Mouse (Mus musculus) v-Abl transformed pro-B cells (cell line): ENCODE results near the gene Ptprm.

ENCODE experiments used
- in situ Hi-C, 2 experiments: fragments of 400-800 bp; cut with MboI; formaldehyde crosslinking; loops; one replicate each; pipeline ENCODE4 v1.15.1; 2025; ENCODE audit not compliant: unreplicated experiment in 2 of 2

Ptprm gene

DNA sequence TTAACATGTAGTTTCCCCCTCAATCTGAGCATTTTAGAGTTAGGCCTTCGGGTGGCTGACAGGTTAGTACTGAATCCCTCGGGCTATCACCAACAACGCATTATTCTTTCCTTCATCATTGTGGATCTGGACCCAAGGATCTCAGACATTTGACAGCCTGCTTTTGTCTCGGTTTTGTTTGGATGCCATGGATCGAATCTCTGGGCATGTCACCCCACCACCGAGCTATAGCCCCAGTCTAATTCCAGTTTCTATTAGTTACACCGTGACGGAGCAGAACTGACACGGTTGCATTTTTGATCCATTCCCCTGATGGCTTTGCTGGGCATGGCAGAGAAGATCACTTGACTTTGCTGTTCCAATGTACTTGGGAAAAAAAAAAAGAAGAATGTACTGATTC is 346.1 kb downstream of the Ptprm start:
- in situ Hi-C loops: no loop called here

- in situ Hi-C loops: no loop called here
These were observed 347.4 kb downstream of the Ptprm start for GRCm38 (mm10) chr17:67006740-67007385.

DNA sequence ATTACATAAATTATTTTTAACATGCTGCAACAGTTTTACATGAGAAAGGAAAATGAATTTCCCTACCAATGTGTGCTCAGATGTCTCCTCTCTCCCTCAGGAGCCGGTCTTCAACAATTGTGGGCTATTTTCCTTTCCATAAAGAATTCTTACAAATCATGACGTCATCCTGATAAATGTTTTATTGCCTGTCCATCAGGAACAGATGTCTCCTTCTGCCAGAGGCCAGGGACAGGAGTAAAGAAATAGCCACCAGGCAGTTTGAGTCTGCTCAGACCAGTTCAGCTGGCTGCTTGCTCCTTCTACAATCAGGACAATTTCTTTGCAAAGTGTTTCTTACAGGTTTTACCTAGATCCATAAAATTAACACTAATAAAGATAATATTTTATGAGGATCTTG is 357.4 kb downstream of the Ptprm start:
- in situ Hi-C loops: no loop called here

DNA sequence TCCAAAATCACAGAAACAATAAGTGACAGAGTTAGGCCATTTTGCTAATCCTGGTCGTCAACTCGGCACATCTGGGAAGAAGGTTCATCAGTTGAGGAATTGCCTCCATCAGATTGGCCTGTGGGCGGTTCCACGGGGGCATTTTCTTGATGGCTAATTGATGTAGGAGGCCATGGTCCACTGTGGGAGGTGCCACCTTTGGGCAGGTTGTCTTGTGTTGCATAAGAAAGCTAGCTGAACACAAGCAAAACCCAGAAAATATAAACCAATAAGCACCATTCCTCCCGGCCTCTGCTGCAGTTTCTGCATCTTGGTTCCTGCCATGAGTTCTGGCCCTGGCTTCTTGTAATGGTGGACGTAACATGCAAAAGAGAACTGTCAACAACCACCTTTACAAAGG is 358.2 kb downstream of the Ptprm start:
- in situ Hi-C loops: no loop called here

GRCm38 (mm10) chr17:66991815-66992214 is 362.4 kb downstream of the Ptprm start:
- in situ Hi-C loops: no loop called here

- in situ Hi-C loops: no loop called here
These were observed 363.5 kb downstream of the Ptprm start for GRCm38 (mm10) chr17:66990761-66991160.

DNA sequence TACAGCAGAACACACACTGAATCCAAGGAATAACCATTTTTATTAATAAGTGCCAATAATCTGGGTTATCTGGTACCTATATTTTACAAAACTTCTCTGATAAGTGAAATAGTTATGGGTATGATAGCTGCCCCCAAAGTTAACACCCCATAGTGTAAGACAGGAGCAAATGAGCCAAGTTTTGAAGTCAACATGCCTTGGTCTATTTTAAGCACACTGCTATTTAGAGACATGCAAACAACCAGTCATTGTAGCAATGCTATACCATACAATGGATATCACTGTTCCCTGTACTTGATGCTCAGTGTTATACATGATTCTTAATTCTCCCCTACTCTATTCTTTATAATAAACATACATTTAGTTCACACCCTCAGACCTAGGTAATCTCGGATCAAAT is 366.2 kb downstream of the Ptprm start:
- in situ Hi-C loops: no loop called here

DNA sequence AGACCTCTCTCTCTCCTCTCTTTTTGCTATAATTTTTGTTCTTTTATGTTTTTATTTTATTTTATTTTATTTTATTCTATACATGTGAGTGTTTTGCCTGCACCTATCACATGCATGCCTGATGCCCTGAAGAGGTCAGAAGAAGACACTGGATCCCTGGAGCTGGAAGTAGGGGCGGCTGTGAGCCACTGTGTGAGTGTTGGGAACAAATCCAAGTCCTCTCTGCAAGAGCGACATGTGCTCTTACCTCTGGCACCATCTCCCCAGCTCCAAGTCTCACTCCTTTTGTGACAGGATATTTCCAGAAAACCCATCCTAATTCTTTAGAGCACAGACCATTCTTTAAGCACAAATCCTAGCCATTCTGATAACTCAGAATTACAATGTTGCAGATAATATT is 372.6 kb downstream of the Ptprm start:
- in situ Hi-C loops: no loop called here

- in situ Hi-C loops: no loop called here
These were observed 374.3 kb downstream of the Ptprm start for GRCm38 (mm10) chr17:66979971-66980370.

- in situ Hi-C loops: no loop called here
These were observed 377.8 kb downstream of the Ptprm start for GRCm38 (mm10) chr17:66976490-66976889.

DNA sequence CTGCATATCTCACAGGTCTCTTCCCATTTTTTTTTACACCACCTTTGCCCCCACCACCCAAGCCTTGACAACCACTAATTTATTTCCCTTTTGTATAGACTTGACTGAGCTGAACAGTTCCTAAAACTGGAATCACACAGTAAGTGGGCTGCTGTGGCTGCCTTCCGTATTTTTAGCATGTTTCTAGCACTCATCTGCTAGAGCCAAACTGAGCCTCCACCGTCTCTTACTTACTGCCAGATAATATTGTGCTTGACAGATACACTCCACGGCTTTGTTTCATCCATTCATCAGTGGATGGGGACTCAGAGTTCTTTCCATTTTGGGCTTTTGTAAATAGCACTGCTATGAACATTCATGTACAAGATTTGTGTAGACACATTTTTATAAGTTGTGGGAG is 381.3 kb downstream of the Ptprm start:
- in situ Hi-C loops: no loop called here

DNA sequence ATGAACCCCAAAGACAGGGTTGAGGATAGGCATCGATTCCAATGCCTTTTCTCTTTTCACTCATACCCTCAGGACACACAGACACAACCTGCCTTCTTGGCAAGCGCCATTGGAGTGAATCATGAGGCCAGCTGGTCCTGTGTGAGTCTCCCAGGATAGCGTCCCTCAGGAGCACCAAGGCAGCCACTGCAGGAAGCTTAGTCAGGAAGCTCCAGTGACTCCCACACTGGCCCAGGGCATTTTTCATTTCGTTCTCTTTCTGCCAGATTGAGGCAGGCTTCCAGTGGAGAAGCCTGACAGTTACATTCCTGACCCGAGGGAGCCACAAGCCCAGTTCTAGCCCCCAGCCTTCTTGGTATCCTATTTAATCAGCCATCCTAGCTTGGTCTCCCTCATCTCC is 393.3 kb downstream of the Ptprm start:
- in situ Hi-C loops: no loop called here

GRCm38 (mm10) chr17:66960557-66960956 is 393.7 kb downstream of the Ptprm start:
- in situ Hi-C loops: no loop called here

DNA sequence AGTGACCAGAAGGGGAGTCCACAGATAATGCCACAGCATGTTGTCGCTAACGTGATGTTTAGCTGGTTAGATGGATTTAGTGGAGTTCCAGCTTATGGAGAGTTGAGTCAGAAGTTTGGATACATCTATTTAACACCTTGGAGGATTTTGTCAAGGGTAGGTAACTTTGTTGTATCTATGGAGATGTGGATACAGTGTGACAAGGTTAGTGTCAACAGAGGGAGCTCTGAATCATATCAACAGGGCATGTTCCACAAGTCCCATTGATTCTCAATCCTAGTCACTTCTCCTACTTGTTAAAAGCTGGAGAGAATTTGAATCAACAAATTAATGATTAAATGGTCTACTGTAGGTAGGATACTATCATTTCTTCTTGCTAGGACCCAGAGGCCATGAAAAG is 394.4 kb downstream of the Ptprm start:
- in situ Hi-C loops: no loop called here

DNA sequence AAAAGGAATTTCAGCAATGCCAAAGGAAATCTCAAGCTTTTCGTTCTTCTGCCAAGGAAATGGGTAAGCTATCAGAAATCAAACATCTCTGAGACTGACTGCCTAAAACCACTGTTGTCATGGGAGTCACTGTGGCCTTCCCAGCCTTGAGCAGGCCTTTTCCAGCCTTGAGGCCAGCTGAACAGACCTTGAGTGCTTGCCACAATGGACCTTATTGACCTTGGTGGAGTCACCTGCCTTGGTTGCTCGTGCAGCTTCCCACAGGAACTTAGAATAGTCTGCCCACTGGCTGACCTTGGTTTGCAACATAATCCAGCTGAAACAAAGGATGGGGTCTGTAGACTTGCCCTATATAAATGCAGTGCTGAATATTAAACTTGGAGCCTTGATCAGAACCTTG is 395.5 kb downstream of the Ptprm start:
- in situ Hi-C loops: no loop called here

GRCm38 (mm10) chr17:66944498-66944897 is 409.8 kb downstream of the Ptprm start:
- in situ Hi-C loops: no loop called here

GRCm38 (mm10) chr17:66943539-66943938 is 410.7 kb downstream of the Ptprm start:
- in situ Hi-C loops: no loop called here

GRCm38 (mm10) chr17:66925611-66926010 is 428.6 kb downstream of the Ptprm start:
- in situ Hi-C loops: no loop called here

DNA sequence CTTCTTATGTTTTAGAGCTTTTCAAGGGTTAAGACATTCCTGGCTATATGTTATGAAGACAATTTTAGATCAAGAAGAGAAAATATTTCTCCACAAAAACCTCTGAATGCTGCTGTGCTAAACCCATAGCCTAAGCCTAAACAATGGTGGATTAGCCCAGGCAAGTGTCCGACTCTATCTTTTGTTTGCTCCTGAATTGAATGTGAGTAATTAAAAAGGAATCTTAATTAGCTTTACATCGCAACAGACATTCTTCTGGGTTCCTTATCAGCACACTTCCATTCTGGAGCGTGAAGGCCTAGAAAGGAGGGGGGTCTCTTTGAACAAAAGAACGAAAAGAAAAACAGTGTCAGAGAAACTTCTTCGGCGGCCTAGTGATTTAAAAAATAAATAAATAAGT is 439.6 kb downstream of the Ptprm start:
- in situ Hi-C loops: no loop called here

DNA sequence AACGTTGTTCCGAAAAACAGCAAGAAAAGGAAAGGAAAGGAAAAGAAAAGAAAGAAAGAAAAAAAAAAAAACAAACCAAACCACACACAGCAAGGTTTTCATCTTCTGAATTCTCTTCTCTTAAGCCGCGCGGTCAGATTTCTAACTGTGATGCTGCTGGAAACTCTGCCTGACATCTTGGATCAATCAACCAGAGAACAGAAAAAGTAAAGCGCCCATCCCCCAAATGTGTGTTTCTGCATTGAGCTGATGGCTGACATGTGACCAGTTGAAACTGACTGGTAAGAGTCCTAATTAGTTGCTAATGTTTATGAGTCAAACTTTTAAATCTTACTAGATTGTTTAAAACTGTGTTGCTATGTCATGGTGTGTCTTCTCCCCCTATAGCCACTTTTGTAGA is 441.7 kb downstream of the Ptprm start:
- in situ Hi-C loops: no loop called here

- in situ Hi-C loops: no loop called here
These were observed 442.1 kb downstream of the Ptprm start for GRCm38 (mm10) chr17:66912120-66912519.

DNA sequence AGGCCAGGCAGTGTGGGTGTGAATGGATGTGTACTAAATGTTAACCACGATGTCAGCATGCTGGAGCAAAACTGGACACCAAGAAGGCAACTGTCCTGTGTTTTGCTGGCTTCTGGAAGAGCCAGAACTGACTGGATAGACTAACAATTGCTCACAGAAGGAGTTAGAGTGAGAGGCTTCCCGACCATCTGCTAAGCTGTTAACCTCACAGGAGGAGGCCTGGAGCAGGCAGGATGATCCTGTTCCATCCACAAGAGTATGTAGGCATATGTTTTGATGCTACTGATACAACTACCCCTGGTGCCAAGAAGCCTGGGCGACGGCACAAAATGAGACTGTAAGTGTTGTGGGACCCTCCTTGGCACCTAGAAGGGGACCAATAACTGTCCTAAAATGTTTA is 444.4 kb downstream of the Ptprm start:
- in situ Hi-C loops: no loop called here

DNA sequence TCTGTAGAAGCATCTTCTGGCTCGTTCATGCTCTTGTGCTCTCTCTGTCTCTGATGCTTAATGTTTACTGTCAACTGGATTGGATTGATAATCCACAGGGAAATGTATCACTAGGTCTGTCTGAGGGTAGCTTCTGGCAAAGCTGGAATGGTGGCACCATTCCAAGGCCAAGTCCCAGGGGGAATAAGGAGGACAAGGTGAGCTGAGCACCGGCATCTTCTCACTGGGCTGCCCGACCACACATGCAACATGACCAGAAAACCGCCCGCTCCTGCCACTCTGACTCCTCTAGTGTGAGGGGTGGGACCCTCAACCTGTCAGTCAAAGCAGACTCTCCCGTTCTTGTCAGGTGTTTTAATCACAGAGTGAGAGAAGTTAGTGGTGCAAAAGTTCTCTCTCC is 445.3 kb downstream of the Ptprm start:
- in situ Hi-C loops: no loop called here
